Mouse (Mus musculus): Measurements from ENCODE around the gene Foxf2.

- TF ChIP-seq CTCF (IDR thresholded peaks at IDR 0.05; ENCODE audit: control insufficient read depth, insufficient read depth, low read length): no peak
- TF ChIP-seq POLR2A (IDR thresholded peaks at IDR 0.05; ENCODE audit: borderline replicate concordance, control insufficient read depth, low read depth, low read length): no peak
These were observed 3.8 kb downstream of the Foxf2 start for GRCm38 (mm10) chr13:31629321-31629851.

Measured in bone marrow, adult 2 months (tissue).